Mouse (Mus musculus): Measurements from ENCODE around the gene Prkar1a. TPM values are rescaled to one million over a fixed set of nuclear protein-coding genes. Genes with fewer than 3 reads are reported as not detected.

The Prkar1a gene
- total RNA-seq, 2 experiments from 2014 or later = 334 to 356 TPM

DNA sequence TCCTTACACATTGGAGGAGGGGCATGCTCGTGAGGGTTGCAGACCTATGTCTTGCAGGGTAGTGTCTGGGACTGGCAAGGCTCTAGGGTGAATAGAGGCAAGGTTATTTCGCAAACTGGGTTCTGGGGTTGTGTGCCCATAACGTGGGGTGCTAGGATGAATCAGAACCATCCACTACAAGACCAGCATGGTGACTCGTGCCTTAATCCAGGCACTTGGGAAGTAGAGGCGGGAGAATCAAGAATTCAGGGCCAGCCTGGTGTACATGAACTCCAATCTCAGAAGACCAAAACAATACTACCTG, 22.8 kb downstream of the Prkar1a start:
- intact Hi-C loops (cut with DNase I) = no loop called here
- no peak for DNase-seq

- no peak for DNase-seq
- intact Hi-C loops (cut with DNase I) = no loop called here
Measured at GRCm38 (mm10) chr11:109672396-109672795, 23.2 kb downstream of the Prkar1a start.

GRCm38 (mm10) chr11:109672881-109673739, 23.9 kb downstream of the Prkar1a start:
- intact Hi-C loops (cut with DNase I) = no loop called here
- DNase-seq = no peak

DNA sequence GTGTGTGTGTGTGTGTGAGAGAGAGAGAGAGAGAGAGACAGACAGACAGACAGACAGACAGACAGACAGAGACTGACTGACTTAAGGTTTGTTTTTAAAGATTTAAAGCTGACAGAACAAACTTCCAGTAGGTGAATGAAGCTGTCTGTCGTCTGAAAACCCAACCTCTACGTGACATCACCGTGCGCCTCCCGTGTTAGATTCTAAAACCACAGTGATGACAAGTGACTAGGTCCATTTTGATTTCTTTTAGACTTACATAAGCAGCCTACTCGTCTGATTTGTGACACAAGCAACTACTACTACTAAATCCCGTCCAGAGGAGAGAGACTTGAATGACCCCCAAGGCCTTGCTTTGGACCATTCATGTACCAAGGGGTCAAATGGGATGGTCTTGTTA, 24.5 kb downstream of the Prkar1a start:
- intact Hi-C loops (cut with DNase I) = no loop called here
- no peak for DNase-seq

DNA sequence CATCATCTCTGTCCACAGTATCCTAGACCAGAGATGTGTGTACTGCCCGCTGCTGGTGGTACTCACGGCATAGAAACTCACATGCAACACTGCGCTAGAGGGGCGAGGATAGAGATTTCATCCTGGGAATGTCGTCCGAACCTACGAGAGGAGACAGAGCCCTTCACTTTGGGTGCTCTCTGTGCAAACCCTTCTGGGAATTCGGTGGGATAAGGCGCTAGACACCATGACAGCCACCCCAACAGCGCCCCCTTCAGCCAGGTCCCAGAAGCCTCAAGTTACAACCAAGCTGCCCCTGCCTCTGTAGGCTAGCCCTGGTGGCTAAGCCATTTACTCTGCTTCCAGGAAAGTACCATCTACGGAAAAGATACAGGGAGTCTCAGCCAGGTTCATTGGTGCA, 25.3 kb downstream of the Prkar1a start:
- intact Hi-C loops (cut with DNase I) = no loop called here

GRCm38 (mm10) chr11:109675208-109675607, 26.0 kb downstream of the Prkar1a start:
- intact Hi-C loops (cut with DNase I) = no loop called here
- no peak for DNase-seq

More for the DNA sequence above, 25.3 kb downstream of the Prkar1a start:
- no peak for DNase-seq

DNA sequence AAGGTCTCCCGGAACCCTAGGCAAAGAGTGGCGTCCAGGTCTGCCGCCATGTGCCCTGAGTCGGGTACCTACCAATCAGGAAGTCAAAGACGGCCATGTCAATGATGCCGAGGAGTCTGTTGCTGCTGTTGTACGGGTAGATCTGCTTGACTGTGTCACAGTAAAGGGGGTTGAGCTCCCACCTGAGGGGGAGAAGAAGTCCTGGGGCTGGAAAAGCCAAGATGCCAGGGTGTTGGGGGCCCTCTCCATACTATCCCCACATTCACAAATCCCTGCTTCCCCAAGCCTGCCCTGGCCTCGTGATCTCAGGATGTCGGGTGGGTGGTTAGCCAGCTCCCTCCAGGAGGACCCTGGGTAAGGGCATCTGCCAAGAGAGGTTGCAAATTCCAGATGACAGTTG, 26.6 kb downstream of the Prkar1a start:
- DNase-seq = no peak
- intact Hi-C loops (cut with DNase I) = no loop called here

DNA sequence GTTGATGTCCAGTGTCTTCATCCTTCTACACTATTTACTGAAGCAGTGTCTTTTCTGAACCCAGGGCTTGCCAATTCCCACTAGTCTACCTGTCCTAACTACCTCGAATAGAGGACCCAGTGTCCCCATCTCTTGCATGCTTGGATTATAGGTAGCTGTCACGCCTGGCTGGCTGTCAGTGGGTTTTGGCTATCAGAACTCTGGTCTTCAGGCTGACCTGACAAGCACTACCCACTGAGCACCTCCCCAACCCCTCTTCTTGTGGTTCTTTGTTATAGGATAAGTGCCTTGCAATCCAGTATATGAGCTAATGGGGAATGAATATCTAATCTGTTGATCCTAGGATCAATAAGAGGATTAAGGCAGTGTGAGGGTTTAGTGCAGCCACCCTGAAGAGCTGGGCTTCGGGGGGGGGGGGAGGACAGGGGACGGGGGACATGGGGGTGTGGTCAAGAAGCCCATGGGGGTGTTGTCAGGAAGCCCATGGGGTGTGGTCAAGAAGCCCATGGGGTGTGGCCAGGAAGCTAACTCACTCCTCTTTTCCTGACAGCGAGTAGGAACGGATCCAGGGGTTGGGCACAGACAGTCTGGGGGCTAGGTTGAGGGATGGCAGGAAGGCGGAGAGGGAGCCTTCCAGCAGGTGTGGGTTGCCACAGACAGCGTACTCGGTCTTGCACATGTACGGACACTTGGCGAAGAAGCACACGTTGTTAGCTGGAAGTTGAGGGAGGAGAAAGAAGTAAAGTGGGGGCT, 27.6 kb downstream of the Prkar1a start:
- no peak for DNase-seq
- intact Hi-C loops (cut with DNase I) = no loop called here

DNA sequence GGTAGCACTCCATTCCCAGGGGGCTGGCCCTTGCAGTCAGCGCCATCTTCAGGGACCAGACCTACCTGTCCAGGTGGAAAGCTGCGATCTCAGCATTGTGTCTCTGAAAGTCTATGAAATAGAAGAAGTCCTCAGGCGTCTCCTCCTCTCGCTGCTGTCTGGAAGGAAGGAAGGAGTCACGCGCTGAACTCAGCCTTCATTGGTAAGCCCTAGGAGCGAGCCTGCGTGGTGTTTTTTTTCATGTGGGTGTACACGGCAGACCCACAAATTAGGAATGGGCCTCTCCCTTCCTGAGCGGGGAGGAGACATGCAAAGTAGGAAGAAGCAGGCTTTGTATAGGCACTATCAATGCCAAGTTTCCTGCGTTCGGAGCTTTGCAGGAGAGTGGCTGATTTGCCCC, 29.1 kb downstream of the Prkar1a start:
- intact Hi-C loops (cut with DNase I) = no loop called here
- DNase-seq = no peak

- no peak for DNase-seq
- intact Hi-C loops (cut with DNase I) = no loop called here
Measured at GRCm38 (mm10) chr11:109680934-109681333, 31.7 kb downstream of the Prkar1a start.

DNA sequence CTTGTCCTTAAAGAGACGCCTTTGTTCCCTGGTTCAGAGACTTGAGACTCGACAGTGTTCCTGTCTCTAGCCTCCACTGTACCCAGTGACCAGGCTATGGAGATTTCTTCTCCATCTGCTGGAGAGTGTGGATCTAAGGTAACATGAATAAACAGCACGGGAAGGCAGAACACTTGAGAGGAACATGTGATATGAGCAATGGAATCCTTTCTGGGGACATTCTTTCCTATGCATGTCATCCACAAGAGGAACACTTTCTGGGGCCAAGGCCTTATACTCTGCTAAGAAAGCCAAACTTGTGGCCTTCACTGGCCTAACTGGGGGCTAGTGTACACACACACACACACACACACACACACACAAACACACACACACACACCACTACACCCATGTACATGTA, 32.4 kb downstream of the Prkar1a start:
- DNase-seq = no peak
- intact Hi-C loops (cut with DNase I) = no loop called here

DNA sequence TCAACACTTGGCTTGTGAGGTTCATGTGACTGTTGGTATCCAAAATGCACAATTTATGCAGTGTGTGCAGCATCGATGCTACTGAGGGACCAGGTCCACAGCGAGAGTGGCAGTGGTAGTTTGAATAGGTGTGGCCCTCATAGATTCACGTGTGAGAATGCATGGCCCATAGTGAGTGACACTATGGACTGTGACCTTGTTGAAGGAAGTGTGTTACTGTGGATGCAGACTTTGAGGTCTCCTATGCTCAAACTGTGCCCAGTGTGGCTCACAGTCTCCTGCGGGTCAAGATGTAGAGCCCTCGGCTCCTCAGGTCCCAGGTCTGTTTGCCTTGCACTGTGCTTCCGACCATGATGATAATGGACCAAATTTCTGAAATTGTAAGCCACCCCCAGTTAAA, 33.0 kb downstream of the Prkar1a start:
- intact Hi-C loops (cut with DNase I) = no loop called here
- no peak for DNase-seq

- intact Hi-C loops (cut with DNase I) = no loop called here
Measured at GRCm38 (mm10) chr11:109689539-109689938, 40.3 kb downstream of the Prkar1a start.

DNA sequence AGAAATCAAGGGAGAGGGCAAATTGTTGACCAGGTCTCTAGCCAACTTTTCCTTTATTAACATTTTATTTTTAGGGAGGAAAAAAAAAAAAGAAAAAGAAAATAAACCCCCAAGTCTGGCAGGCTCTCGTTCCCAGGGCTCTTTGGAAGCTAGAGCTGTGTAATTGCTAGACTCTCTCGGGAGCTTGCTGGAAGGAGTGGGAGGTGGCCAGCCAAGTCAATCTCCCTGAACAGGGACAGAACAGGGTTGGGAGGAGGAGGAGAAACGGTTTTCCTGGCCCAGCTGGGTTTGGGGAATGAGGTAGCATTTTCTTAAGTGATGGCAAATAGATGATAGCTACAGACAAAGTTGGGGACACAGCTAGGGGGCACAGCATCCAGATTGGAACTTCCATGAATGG, 43.5 kb downstream of the Prkar1a start:
- intact Hi-C loops (cut with DNase I) = no loop called here
- DNase-seq = no peak

More at GRCm38 (mm10) chr11:109689539-109689938, 40.3 kb downstream of the Prkar1a start:
- DNase-seq = no peak

GRCm38 (mm10) chr11:109696519-109696918, 47.3 kb downstream of the Prkar1a start:
- intact Hi-C loops (cut with DNase I) = no loop called here
- DNase-seq = no peak

- no peak for DNase-seq
- intact Hi-C loops (cut with DNase I) = no loop called here
Measured at GRCm38 (mm10) chr11:109697089-109697643, 48.0 kb downstream of the Prkar1a start.

DNA sequence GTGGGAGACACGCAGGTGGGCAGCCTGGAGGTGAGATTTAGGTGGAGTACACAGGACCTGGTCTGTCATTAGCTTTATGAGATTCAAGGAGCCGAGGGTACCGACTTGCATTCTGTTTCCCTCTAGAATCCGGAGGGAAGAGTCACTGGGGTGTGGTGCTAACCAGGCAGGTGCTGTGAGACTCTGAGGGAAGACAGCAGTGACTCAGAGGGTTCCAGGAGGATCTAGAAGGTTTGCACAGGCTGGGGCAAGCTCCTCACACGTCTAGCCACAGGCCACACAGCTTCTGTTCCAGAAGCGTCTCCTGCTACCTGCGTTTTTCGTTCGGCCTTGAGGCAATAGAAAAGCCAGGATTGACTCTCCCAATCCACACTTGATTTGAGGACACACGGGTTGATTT, 49.5 kb downstream of the Prkar1a start:
- intact Hi-C loops (cut with DNase I) = no loop called here

GRCm38 (mm10) chr11:109699784-109700183, 50.6 kb downstream of the Prkar1a start:
- no peak for DNase-seq
- intact Hi-C loops (cut with DNase I) = no loop called here

More for the DNA sequence above, 49.5 kb downstream of the Prkar1a start:
- DNase-seq = no peak

DNA sequence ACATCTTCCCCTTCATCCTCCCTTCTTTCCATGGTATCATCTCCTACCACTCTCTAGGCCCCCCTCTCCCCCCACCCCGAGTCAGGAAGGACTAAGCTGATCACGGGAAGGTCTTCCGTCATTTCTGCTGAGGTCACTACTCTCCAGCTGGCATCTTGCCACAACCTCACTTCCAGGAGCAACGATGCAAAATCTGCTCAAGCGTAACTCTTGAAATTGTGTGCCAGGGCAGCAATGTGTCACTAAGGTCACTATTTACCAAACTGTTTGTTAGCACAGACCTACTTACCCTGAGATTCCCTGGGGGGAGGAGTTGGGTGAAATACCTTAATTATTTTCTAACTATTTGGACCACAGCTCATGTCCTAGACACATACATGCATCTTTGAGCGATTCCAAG, 51.6 kb downstream of the Prkar1a start:
- intact Hi-C loops (cut with DNase I) = no loop called here
- no peak for DNase-seq

DNA sequence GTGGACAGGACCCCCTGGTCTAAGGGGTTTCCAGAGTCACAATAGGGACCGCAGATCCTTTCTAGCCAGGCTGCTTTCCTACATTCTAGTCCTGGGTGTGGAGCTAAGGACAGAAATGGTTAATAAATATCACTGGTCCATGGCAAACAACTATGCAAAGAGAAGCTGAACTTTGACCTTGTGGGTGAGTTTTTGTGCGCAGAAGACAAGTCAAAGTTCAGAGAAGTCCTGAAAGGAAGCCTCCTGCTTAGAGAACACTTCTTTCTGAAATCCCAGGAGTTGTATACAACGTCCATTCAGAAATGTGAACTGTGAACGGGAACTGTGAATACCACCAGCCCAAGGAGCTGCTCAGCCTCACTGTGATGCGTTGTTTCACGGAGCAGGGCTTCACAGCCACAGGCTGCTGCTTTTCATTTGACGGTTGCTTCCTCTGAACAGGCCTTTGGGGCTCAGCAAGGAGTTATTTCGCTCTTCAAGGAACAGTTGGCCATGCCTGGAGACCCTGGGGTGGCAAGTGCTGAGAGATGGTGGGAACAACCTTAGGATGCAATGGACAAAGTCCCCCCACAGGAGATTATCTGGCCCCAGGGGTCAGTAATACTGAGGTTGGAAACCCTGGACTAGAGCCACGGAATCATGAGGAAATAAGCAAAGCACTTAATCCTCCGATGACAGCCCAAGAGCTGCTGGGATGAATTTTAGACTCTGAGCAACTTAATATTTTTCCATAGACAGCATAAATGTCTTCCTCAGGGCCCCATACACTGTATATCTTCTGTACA, 53.0 kb downstream of the Prkar1a start:
- DNase-seq = no peak
- intact Hi-C loops (cut with DNase I) = no loop called here

DNA sequence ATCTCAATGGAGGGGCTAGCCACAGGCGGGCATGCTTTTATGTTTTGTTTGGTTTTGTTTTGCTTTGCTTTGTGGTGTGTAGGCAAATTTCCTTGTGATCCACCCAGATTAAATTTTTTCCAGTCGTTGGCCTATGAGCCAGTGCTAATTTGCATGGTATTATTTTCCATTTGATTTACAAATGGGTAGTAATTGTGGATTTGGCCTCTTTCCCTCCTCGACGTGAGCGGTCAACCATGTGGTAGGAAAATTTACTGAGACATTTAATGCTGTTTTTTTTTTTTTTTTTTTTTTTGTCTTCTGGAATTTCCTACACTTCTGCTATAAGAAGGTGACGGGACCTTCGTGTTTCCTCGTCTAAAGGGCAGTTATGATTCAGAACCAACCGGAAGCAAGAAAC, 54.6 kb downstream of the Prkar1a start:
- no peak for DNase-seq
- intact Hi-C loops (cut with DNase I) = no loop called here

All from left cerebral cortex, postnatal 4 days (tissue).